Mouse (Mus musculus) liver, embryonic 14.5 days (tissue): ENCODE measurements around the gene Thoc6. TPM values are rescaled to one million over a fixed set of nuclear protein-coding genes. Genes with fewer than 3 reads are reported as not detected.

ENCODE experiments used
- ATAC-seq: fragments of 200-750 bp; cut with Nextera tagmentation; 2 replicates; pipeline ENCODE4 v1.8.0; 2017; ENCODE audit warnings: moderate number of reproducible peaks, mild to moderate bottlenecking, moderate library complexity; ENCODE audit not compliant: insufficient read depth
- DNase-seq, 3 experiments: peaks; one replicate each; pipeline ENCODE4 v3.0.0-alpha.2; 2012 to 2013; ENCODE audit warnings: low read depth in 3 of 3, low spot score in 3 of 3
- H3K27ac ChIP-seq: fragments of 300-500 bp; sonication (generic); 2 replicates; pipeline ENCODE4 v1.5.1; 2014; ENCODE audit warnings: moderate library complexity, mild to moderate bottlenecking, control low read depth, inconsistent platforms
- H3K27me3 ChIP-seq: fragments of 300-500 bp; sonication (generic); 2 replicates; pipeline ENCODE4 v1.6.1; 2014; ENCODE audit warnings: mild to moderate bottlenecking, low read length, moderate library complexity; ENCODE audit not compliant: control insufficient read depth, insufficient read depth
- H3K36me3 ChIP-seq: fragments of 300-500 bp; sonication (generic); replicated peaks from 2 replicates; pipeline ENCODE4 v1.6.1; 2014; ENCODE audit warnings: low read depth; ENCODE audit not compliant: control insufficient read depth, insufficient read depth
- H3K4me1 ChIP-seq, 2 experiments: fragments of 200-500 bp in 1 of 2; fragments of 300-500 bp in 1 of 2; sonication (generic) in 1 of 2; replicated peaks; 2 replicates each; pipeline ENCODE4 v1.6.1; 2012 to 2014; ENCODE audit warnings: antibody characterized with exemption in 1 of 2, inconsistent platforms in 1 of 2, low read length in 1 of 2; ENCODE audit not compliant: control insufficient read depth in 2 of 2, insufficient read depth in 2 of 2
- H3K4me2 ChIP-seq: fragments of 300-500 bp; sonication (generic); 2 replicates; pipeline ENCODE4 v1.6.1; 2014; ENCODE audit warnings: low read depth, mild to moderate bottlenecking, control low read depth, moderate library complexity
- H3K4me3 ChIP-seq, 2 experiments: fragments of 200-500 bp in 1 of 2; fragments of 300-500 bp in 1 of 2; sonication (generic) in 1 of 2; 2 replicates each; pipeline ENCODE4 v1.5.1; 2012 to 2014; ENCODE audit warnings: low read depth in 2 of 2, low read length in 2 of 2, mild to moderate bottlenecking in 2 of 2, control low read depth in 1 of 2, inconsistent platforms in 1 of 2, moderate library complexity in 1 of 2; ENCODE audit not compliant: insufficient read depth in 1 of 2
- H3K9ac ChIP-seq: fragments of 300-500 bp; sonication (generic); replicated peaks from 2 replicates; pipeline ENCODE4 v1.6.1; 2014; ENCODE audit warnings: mild to moderate bottlenecking, control low read depth, moderate library complexity
- H3K9me3 ChIP-seq: fragments of 300-500 bp; sonication (generic); 2 replicates; pipeline ENCODE4 v1.6.1; 2016; ENCODE audit warnings: low read length, mixed read lengths; ENCODE audit not compliant: control insufficient read depth
- CTCF ChIP-seq: IDR thresholded peaks from 2 replicates; pipeline ENCODE4 v1.5.1; 2016; ENCODE audit warnings: antibody characterized with exemption, low read depth, control low read depth
- EP300 ChIP-seq: IDR thresholded peaks from 2 replicates; pipeline ENCODE4 v1.6.1; 2016; ENCODE audit warnings: antibody characterized with exemption, low read depth
- WGBS: fragments of 180-500 bp; shearing (Covaris S2); extraction: QIAGEN DNeasy Blood & Tissue Kit; methylation state at CpG from one replicate; pipeline ENCODE4 v1.1.7; 2014; ENCODE audit not compliant: insufficient replicate concordance; 5-methylcytosine and 5-hydroxymethylcytosine counted together
- polyA plus RNA-seq, 2 experiments: library from polyadenylated mRNA; depleted of rRNA in 1 of 2; stranded (reverse) in 1 of 2; unstranded in 1 of 2; fragments of >200 nt; fragmentation: Nextera tagmentation in 1 of 2; extraction: Ambion mirVana in 1 of 2; gene quantifications; 2 replicates each; pipeline versions ENCODE4 v1.2.1 to v1.2.3; 2012 to 2014

Thoc6 gene
- polyA plus RNA-seq, 2 experiments = 17.2 to 21.5 TPM

- TF ChIP-seq EP300 = no peak
- no peak for TF ChIP-seq CTCF
- H3K4me2 ChIP-seq = no peak overlapping the region
- H3K4me1 ChIP-seq = no peaks in the 10 kb centered on the region
- DNase-seq = no peak
- H3K9ac ChIP-seq = no peak overlapping the region
- no peaks in the 10 kb centered on the region for H3K9me3 ChIP-seq
- no peak overlapping the region for H3K4me3 ChIP-seq
- H3K36me3 ChIP-seq = no peaks in the 10 kb centered on the region
- H3K27ac ChIP-seq = no peak overlapping the region
- peaks cover 19% of the 10 kb centered on the region for H3K27me3 ChIP-seq
- ATAC-seq = no peak
- WGBS = 61% methylated on average over 3 of the region's 3 CpGs
Observed at GRCm38 (mm10) chr17:23658450-23658849, 15.2 kb downstream of the Thoc6 start.

DNA sequence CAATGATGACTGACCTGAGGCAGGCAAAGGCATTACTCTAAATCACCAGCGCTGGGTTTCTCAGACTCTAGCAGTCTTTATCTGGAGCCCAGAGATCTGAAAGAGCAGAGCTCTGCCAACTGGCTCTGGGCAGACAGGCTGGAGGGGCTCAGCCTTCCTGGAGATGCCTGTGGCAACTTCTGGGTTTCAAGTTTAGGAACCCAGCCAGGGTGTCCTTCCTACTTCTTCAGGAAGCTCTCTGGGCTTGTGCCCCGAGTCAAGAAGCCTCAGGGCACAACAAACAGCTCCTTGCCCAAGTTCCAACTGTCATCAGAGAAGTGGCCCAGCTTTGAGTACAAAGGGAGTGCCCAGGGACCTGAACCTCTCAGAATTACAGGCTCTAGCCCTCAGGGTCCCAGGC, 19.3 kb downstream of the Thoc6 start:
- Histone ChIP-seq H3K27ac (no peak overlapping the region), H3K9me3 (no peaks in the 10 kb centered on the region), H3K4me2 (no peak overlapping the region), H3K27me3 (no peaks in the 10 kb centered on the region; the same call in 1 of the 2 replicates), H3K4me3 (no peak overlapping the region), H3K4me1 (no peaks in the 10 kb centered on the region), H3K36me3 (no peaks in the 10 kb centered on the region), H3K9ac (no peak overlapping the region)
- 42% methylated on average over 2 of the region's 2 CpGs for WGBS
- TF ChIP-seq CTCF (no peak), EP300 (no peak)
- DNase-seq (no peak), ATAC-seq (no peak)

DNA sequence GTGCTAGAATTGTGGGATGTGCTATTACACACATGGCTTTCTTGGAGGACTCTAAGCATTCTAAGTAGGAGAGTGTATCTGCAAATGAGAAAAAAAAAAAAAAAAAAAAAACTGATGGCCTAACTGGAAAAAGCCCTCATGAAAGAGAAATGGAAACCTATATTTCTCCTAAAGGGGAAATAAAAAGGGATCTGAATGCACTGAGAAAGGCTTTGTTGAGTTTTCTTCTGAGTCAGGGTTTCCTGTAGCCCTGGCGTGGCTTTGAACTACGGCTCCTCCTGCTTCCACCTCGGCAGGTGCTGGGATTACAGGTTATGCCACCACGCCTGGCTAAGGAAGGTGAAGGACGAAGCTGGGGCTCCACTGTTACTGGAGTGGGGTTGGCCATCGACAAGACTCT, 19.7 kb downstream of the Thoc6 start:
- WGBS = 34% methylated on average over 6 of the region's 6 CpGs
- no peak overlapping the region for H3K4me2 ChIP-seq
- ATAC-seq = no peak
- H3K27me3 ChIP-seq = no peaks in the 10 kb centered on the region; the same call in 1 of the 2 replicates
- DNase-seq = no peak
- H3K4me3 ChIP-seq = no peak overlapping the region
- no peak overlapping the region for H3K9ac ChIP-seq
- no peak overlapping the region for H3K27ac ChIP-seq
- no peaks in the 10 kb centered on the region for H3K9me3 ChIP-seq
- H3K4me1 ChIP-seq = no peaks in the 10 kb centered on the region
- H3K36me3 ChIP-seq = no peaks in the 10 kb centered on the region
- TF ChIP-seq CTCF (no peak), EP300 (no peak)

DNA sequence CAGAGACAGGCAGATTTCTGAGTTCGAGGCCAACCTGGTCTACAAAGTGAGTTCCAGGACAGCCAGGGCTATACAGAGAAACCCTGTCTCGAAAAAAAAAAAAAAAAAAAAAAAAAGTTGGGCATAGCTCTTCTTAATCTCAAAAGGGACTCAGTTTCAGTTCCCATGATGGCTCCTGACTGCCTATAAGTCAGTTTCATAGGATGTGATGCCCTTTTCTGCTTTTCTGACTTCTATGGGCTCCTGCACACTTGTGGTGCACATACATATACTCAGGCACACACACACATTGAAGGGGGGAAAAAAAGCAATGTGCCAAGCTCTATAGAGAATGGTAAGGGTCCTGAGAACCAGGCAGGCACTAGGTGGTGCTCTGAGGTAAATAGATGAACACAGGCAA, 20.4 kb downstream of the Thoc6 start:
- Histone ChIP-seq H3K9ac (no peak overlapping the region), H3K36me3 (no peaks in the 10 kb centered on the region), H3K4me2 (no peak overlapping the region), H3K27me3 (no peaks in the 10 kb centered on the region; the same call in 1 of the 2 replicates), H3K4me3 (no peak overlapping the region), H3K27ac (no peak overlapping the region), H3K9me3 (no peaks in the 10 kb centered on the region), H3K4me1 (no peaks in the 10 kb centered on the region)
- 22% methylated on average over 1 of the region's 2 CpGs for WGBS
- ATAC-seq = no peak
- no peak for DNase-seq
- TF ChIP-seq EP300 = no peak
- no peak for TF ChIP-seq CTCF

DNA sequence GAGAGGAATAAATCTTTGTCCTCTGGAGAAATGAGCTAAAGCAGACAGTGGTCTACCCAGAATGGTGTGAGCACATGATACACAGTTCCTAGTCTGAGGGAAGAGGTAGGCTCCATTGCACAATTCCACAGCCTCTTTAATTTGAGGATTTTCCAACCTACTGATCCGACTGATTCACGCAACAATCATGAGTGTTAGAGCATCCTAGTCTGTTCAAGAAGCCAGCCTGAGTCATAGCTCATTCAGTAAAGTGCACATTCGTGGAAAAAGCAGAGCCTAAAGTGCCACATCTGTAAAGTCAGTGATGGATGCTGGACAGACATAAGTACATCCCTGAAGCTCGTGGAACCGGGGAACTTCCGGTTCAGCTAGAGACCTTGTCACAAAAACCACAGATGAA, 22.3 kb downstream of the Thoc6 start:
- ATAC-seq = no peak
- no peak for DNase-seq
- 49% methylated on average over 6 of the region's 6 CpGs for WGBS

More for the DNA sequence above, 22.3 kb downstream of the Thoc6 start:
- Histone ChIP-seq H3K9me3 (no peaks in the 10 kb centered on the region), H3K4me1 (no peaks in the 10 kb centered on the region), H3K9ac (no peak overlapping the region), H3K4me3 (no peak overlapping the region), H3K4me2 (no peak overlapping the region), H3K27me3 (peaks cover under 1% of the 10 kb centered on the region; the same call in 1 of the 2 replicates), H3K36me3 (no peaks in the 10 kb centered on the region), H3K27ac (no peak overlapping the region)
- TF ChIP-seq EP300 (no peak), CTCF (no peak)
